Mouse (Mus musculus): ENCODE data around the gene Tmem132d.

DNA sequence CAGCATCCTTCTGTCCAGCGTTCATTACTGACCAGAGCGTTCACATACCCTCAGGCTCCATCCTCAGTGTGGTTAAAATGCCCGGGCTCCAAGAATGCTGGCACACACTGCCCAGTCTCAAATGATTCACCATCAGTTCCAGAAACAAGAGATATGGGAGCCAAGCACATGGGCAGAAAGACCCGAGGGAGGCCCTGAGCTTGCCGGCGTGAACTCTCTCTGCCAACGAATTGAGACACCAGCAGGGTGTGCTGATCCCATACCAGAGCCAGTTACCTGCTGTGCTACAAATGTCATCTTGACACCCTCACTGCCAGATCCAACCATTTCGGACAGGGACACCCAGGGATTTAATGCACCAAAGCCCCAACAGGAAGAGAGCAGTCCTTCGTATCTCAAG, 25.3 kb downstream of the Tmem132d start:
- TF ChIP-seq ZC3H11A (IDR thresholded peaks at IDR 0.05; ENCODE audit: borderline replicate concordance, low read depth, low read length) (no peak), CHD2 (IDR thresholded peaks at IDR 0.05; ENCODE audit: low read depth, low read length) (no peak), ZNF384 (IDR thresholded peaks at IDR 0.05; ENCODE audit: low read depth, low read length) (no peak), MAFK (IDR thresholded peaks at IDR 0.05; ENCODE audit: insufficient read depth, low read depth, low read length) (no peak)
